Mouse (Mus musculus) layer of hippocampus, adult 18-20 months (tissue): Measurements from ENCODE around the gene Rnase2b. TPM values are rescaled to one million over a fixed set of nuclear protein-coding genes. Genes with fewer than 3 reads are reported as not detected.
"Not testable (repeated sequence)": the region's sequence is repeated elsewhere in the genome, so short reads cannot be mapped to it uniquely, and the experiment has no call there.

Experiments
- DNase-seq, 2 experiments: peaks; one replicate each; pipeline ENCODE4 v3.0.0; 2022; ENCODE audit warnings: low spot score in 2 of 2
- total RNA-seq, 2 experiments: library from RNA; stranded (reverse); gene quantifications; 2 replicates each; pipeline ENCODE4 v1.2.3; 2021

The Rnase2b gene
- total RNA-seq, 2 experiments from 2014 or later: 0.46 TPM; not detected in 1

DNA sequence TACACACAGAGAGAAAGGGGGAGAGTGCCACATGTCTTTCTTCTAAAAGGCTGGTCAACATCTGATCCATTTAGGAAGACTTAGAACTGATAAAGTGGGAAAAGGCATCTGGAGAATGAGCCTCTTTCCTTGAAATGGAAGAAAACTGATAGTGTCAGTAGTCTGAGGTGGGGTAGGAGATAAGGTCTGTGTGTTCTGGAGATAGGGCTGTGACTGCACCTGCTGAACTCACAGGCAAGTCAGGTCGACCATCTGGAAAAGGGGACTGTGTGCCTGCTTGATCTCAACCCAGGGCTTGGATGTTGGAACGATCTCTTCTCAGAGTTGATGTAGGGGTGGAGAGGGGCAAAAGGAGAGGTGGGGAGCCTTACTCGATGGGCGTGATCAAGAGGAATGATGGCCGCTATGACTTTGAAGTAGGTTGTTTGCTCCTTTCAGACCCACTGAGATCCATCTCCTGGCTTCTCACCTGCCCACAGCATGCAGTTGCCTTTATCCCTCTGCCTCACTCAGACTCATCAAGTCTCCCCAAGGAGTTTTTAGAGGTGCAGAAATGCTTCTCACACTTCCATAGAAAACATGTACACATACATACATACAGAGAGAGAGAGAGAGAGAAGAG is 9.7 kb upstream of the Rnase2b start:
- DNase-seq: no peak

DNA sequence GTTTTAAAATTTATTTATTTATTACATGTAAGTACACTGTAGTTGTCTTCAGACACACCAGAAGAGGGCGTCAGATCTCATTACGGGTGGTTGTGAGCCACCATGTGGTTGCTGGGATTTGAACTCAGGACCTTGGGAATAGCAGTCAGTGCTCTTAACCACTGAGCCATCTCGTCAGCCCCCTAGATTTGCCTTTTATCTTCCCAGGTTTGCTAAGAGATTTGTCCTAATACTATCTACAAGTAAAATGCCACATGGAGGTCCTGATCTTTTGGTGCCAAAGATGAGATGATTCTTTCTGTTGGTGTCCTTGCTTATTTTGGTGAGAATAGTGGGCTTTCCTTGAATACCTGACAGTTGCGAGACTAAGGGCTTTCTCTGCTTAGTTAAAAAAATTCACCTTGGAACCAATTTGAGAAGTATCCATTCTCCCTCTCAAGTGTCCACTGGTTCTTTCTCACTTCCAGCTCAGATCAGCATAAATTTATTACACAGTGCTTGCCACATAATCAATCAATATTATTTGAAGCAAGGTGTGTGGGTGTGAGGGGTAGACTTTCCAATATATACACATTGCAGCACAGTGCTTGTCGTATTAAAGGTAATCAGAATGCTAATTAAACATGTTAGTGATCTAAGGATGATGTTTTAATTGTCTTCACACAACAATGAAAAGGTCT is 5.9 kb upstream of the Rnase2b start:
- no peak for DNase-seq

DNA sequence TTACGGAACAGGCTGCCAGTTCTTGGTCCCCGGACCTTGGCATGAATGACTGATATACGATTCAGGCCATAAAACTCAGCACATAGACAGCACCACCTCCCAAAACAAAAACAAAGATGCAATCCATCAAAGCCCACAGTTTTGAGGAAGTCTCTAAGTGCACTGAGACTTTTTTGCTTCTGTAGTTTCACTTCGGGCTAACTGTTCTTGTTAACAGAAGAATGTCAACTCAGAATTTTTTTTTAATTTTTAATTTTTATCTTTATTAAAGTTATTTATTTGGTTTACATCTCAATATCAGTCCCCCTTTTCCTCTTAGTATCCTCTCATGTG is 5.4 kb upstream of the Rnase2b start:
- no peak for DNase-seq

DNA sequence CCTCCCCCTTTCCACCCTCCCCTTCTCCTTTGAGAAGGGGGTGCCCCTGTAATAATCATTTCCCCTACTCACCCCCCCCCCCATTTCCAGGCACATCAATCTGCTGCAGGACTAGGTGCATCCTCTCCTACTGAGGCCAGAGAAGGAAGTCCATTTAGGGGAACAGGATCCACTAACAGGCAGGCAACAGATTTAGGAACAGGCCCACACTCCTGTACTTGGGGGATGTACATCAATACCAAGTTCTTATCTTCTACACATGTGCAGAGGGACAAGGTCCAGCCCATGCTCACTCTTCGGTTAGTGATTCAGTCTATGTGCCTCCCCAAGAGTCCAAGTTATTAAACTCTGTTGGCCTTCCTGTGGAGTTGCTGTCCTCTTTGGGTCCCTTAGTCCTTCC is 5.0 kb upstream of the Rnase2b start:
- DNase-seq: no peak

GRCm38 (mm10) chr14:51163323-51163722 is 1.3 kb downstream of the Rnase2b start:
- not testable (repeated sequence) for DNase-seq

- no peak for DNase-seq
These were observed 3.4 kb downstream of the Rnase2b start for GRCm38 (mm10) chr14:51165435-51165834.

GRCm38 (mm10) chr14:51166068-51166467 is 4.0 kb downstream of the Rnase2b start:
- no peak for DNase-seq

- DNase-seq: peak in 1 of 2 experiments; percentile 50
These were observed 10.2 kb downstream of the Rnase2b start for GRCm38 (mm10) chr14:51172095-51172865.

GRCm38 (mm10) chr14:51172947-51173346 is 10.9 kb downstream of the Rnase2b start:
- DNase-seq: peak; percentile 24 to 70

DNA sequence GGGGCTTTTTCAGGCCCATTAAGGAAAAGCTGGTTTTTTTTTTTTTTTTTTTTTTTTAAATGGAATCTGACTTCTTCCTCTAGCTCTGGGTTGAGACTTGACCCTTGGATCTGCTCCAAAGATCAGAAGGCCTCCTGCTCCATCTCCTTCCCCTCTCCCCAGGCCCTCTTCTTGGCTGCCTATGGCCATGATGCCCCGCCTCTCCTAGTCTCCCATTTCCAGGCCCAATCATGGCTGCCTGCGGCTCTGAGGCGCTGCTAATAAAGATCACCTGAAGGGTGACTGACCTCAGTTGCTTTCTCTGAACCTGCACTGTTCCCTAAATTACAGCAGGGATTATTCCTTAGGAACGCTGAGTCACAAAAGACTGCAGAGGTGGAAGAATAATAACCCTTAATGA is 11.8 kb downstream of the Rnase2b start:
- DNase-seq: no peak

DNA sequence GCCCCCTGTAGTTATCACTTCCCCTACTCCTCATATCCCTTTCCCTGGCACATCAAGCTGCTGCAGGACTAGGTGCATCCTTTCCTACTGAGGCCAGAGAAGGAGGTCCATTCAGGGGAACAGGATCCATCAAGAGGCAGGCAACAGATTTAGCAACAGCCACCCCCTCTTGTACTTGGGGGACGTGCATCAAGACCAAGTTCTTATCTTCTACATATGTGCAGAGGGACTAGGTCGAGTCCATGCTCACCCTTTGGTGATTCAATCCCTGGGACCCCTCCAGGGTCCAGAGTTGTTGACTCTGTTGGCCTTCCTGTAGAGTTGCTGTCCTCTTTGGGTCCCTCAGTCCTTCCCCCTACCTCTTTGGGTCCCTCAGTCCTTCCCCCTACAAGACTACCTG is 19.0 kb downstream of the Rnase2b start:
- not testable (repeated sequence) for DNase-seq

- DNase-seq: no peak
These were observed 33.6 kb downstream of the Rnase2b start for GRCm38 (mm10) chr14:51195681-51196080.

GRCm38 (mm10) chr14:51199098-51200023 is 37.3 kb downstream of the Rnase2b start, which contains the start of gene Ang2:
Gene Ang2, minus strand, starts transcription at chr14:51199148.
- DNase-seq: no peak

DNA sequence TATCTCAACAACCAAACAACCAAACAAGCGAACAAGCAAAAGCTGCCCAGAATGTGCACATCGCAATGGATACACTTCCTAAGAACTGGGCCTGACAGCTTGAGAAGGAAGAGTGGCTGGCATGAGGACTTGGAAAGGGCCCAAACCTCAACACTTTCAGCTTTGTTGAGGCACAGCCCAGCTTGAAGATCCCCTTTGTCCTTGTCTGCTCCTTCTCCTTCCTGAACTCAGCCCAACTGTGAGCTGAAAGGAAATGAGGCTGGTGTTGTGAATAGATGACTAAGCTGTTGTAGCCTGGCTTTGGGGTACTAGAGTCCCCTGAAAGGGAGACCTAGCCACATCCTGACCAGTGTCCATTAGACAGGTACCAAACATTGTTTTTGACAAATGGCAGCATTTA is 38.0 kb downstream of the Rnase2b start:
- peak in 1 of 2 experiments; percentile 41 for DNase-seq

DNA sequence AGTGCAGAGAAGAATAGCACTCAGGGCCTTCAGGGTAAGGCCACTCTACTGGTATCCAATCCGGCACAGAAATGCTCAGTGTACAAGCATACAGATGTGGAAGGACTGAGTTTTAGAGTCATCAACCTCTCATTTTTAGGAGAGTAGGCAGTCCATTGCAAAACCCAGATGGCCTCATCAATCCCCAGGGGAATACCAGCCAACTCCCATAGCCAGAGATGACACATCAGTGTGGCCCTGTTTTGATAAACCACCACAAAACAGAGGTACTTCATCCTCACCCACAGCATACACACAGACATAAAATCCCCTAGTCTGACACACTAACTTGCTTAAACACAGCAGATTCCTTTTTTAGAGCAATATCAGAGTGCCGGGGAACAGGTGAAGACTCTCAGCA is 38.4 kb downstream of the Rnase2b start:
- no peak for DNase-seq

DNA sequence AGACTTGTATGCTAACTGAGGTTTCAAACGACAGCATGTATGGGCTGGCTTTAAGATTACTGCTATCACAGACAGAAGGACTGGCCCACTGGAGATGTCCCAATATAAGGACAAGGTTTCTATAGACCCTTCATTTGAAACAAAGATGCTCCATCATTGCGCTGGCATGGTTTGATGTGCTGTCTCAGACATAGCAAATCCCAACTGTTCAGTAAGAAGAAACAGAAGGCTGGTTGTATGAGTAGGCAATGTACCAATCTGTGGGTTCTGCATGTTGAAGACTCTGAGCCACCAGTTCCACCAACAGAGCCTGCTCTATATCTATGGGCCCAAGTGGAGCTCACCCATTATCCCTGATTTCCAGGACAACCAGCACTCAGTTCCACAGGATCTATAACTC is 41.1 kb downstream of the Rnase2b start, which contains the start of gene Ear14:
Gene Ear14, plus strand, starts transcription at position 277 of the 400 bp plus-strand sequence.
- DNase-seq: peak; percentile 13 to 78

Other genes starting within 250 kb of the Rnase2b start
- gene Osgep, start 237.4 kb upstream of the Rnase2b start, total RNA-seq: 10 to 100 TPM; 34.9 to 39.0 TPM
- gene Apex1, start 237.3 kb upstream of the Rnase2b start, total RNA-seq: 10 to 100 TPM; 62.8 to 65.7 TPM
- gene Pip4p1, start 231.4 kb upstream of the Rnase2b start, total RNA-seq: 10 to 100 TPM; 86.4 to 96.1 TPM
- gene Pnp, start 231.2 kb upstream of the Rnase2b start, total RNA-seq: 10 to 100 TPM; 13.1 to 18.3 TPM
- gene Gm49342, start 217.7 kb upstream of the Rnase2b start, total RNA-seq: 1 to 10 TPM; 6.2 to 9.3 TPM
- gene Pnp2, start 206.3 kb upstream of the Rnase2b start, total RNA-seq: 1 to 10 TPM in 1 of 2 experiments, under 1 TPM in 1; 0.94 to 1.3 TPM
- gene Rnase10, start 154.5 kb upstream of the Rnase2b start, total RNA-seq: not detected
- gene Rnase9, start 120.4 kb upstream of the Rnase2b start, total RNA-seq: not detected
- not detected for gene Rnase11, start 112.1 kb upstream of the Rnase2b start, total RNA-seq
- not detected for gene Rnase12, start 104.6 kb upstream of the Rnase2b start, total RNA-seq
- gene Olfr750, start 87.8 kb upstream of the Rnase2b start, total RNA-seq: not detected
- gene Rnase4, start 71.2 kb upstream of the Rnase2b start, total RNA-seq: 10 to 100 TPM; 15.1 to 16.7 TPM
- 1 to 10 TPM; 3.3 to 5.5 TPM for gene Ang, start 71.1 kb upstream of the Rnase2b start, total RNA-seq
- gene Eddm3b, start 47.8 kb upstream of the Rnase2b start, total RNA-seq: not detected
- under 1 TPM; 0.30 to 0.66 TPM for gene Rnase6, start 38.4 kb upstream of the Rnase2b start, total RNA-seq
- gene Rnase1, start 15.5 kb upstream of the Rnase2b start, total RNA-seq: 1 to 10 TPM; 2.4 to 3.7 TPM
- gene Ang2, start 36.9 kb downstream of the Rnase2b start, total RNA-seq: not detected
- not detected for gene Ear14, start 41.1 kb downstream of the Rnase2b start, total RNA-seq
- not detected for gene Rnase2a, start 93.9 kb downstream of the Rnase2b start, total RNA-seq
- not detected for gene Gm7247, start 199.5 kb downstream of the Rnase2b start, total RNA-seq
- gene Vmn2r88, start 248.6 kb downstream of the Rnase2b start, total RNA-seq: not detected